Mouse (Mus musculus) monocyte, adult 5-6 weeks (primary cell): ENCODE data around the gene Cyb5d1. TPM values are rescaled to one million over a fixed set of nuclear protein-coding genes. Genes with fewer than 3 reads are reported as not detected.
A peak's percentile ranks its signal among the peaks of the same experiment; 100 is the strongest.
"Not testable (repeated sequence)": the region's sequence is repeated elsewhere in the genome, so short reads cannot be mapped to it uniquely, and the experiment has no call there.

ENCODE experiments used
- ATAC-seq: fragments of 153-309, 156-312 bp; replicated peaks from 2 replicates; pipeline ENCODE4 v1.8.0; 2017; ENCODE audit warnings: mild to moderate bottlenecking; ENCODE audit not compliant: low TSS enrichment, insufficient number of reproducible peaks, severe bottlenecking, poor library complexity, low FRiP score
- total RNA-seq: library from RNA; stranded (forward); fragments of 200-1000, 200-491, 200-594 nt; gene quantifications from 3 replicates; pipeline ENCODE4 v1.2.3, GENCODE M21; 2017

Cyb5d1 gene
- total RNA-seq, 1 experiment from 2014 or later = 19.2 TPM

DNA sequence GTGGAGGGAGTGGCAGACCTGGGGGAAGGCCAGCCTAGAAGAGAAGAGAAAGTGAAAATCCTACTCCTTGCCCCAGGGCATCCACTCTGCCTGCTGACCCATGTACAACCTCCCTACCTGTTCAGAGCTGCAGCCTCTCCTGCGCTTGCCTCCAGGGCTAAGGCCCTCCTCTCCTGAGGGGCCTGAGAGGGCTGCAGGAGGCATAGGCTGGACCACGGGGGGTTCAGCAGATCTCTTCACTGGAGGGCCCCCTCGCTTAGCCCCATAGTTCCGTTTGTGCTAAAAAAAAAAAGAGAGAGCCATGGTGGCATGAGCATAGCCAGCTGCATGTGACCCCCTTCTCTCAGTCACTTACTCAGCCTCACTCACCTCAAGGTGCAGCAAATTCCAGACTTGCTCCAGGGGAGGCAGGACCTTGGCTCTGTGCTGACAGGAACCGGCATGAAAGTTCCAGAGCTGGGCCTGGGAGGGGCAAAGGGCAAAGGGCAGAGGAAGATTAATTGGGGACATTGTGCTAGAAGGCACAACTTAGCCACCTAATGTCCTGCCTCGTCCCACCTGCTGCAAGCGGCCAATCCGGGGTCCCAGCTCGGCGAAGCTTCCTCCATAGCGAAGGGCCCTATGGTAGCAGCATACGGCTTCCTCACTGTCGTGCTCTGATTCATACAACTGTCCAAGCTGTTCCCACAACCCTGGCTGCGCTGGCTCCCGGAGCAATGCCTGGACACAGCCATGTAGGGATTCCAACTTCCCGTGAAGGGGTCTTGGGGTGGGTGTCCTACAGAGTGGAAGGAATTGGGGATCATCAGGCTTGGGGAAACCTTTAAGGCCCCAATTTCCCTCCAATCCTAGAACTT is 11.7 kb upstream of the Cyb5d1 start:
- ATAC-seq = no peak

DNA sequence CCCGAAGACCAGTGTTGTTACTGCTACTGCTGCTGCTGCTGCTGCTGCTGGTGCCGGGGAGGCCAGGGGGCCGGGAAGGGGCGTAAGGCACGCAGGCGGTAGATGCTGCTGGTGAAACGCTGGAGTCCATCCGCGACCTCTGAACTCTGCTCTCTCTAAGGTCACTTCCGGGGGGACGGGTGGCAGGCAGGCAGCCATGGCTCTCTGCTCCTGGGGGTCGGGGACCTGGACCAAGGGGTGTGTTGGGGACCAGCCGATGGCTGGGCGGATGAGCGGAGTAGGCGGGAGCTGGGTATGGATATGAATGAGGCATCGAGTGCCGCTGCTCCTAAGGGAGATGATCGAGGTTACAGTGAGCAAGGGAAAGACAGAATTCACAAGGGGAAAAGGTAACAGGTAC is 10.9 kb upstream of the Cyb5d1 start:
- ATAC-seq = no peak

DNA sequence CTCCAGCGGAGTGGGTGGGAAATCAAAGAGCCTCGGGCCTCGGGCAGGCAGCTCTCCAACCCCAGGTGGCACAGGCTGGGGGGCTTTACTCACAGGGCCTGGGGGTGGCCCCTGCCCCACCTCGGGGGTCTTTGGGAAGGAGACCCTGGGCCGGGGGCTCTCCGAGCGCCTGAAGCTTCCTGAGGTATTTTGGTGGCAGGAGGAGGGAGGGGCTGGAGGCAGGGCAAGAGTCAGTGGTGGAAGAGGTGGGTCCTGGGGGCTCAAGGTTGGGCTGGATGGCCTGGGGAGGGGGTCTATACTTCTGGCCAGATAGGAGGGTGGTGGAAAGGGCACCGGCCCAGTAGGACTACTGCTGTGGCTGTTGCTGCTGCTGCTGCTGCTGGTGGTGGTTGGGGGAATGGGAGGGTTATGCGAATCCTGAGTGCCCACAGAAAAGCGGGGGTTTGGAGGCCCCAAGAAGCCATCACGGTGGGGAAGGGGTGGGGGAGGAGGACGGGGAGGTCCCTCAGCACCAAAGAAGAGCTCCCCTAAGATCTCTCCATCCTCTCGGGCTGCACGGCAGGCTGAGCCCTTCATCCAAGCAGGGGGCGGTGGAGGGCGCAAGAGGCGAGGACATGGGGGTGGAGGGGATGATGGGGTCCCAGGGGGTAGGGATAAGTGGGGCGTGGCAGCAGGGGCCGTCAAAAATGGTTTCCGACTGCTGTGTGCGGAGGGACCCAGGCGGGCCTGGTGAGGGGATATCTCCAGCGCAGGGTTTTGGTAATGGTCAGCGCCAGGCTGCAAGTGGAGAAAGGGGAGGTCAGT is 10.2 kb upstream of the Cyb5d1 start:
- no peak for ATAC-seq

DNA sequence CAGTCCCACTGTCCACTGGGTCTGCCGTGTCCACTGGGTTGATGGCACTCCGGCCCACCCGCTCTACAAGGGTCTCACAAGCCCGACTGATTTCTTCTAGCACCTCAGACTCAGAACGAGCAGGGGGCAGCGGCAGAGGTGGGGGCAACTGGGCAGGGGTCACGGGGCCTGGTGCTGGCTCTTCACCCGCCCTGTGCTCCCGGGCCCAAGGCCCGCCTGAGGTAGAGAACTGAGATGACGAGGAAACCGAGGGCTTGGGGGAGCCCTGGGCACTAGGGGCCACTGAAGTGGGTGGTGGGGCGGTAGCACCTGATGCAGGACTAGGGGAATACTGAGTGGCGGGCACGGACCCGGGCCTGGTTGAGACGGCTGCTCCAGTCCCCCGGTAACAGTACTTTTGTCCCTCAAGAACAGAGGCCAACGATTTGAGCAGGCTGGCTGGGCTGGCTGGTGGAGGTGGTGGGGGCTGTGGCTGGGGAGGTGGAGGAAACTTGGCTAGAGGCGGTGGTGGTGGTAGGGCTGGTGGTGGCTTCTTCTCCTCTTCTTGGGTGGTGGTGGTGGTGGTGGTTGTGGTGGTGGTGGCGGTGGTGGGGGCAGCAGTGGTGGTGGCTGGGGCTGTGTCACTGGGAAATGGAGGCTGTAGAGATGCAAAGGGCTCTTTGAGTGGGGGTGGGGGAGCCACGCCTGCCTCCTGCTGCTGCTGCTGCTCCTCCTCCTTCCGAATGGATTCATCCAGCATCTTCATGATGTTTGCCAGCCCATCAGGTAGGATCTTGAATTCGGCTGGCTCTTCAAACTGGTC is 9.4 kb upstream of the Cyb5d1 start:
- no peak for ATAC-seq

DNA sequence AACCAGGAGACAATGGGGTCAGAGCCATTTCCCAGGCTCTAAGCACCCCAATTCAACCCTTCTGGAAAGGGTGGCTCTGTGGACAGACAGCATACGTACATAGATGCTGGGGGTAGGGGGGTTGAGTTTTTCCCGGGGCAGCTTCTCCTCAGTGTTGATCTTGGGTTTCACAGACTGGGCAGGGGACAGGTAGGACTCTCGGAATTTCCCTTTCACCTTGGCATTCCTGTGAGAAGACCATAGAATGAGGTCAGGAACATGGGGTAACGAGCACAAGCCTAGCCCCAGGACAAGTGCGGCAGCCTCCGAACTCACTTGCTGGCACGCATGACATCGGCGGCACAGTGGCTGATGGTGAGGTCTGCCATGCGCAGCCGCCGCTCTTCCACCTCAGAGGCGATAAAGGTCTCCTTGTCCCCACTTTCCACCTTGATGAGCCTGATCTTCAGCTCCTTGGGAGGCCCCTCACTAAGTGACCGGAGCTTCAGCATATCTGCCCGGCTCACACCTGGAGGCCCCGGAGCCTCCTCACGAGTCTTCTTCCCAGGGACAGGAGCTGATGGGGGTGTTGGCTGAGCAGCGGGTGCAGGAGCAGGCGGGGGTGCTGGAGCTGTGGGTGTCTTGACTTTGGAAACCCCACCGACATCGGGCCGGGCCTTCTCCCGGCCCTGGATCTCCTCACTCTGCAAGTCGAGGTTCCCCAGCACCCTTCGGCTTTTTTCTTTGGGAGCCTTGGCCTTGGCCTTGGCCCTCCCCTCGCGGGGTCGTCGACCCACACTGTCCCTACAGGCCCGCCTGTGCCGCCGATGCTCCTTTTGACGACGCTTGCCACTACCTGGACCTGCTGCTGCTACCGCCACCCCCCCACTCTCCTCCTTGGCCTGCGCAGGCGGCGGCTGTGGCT is 8.5 kb upstream of the Cyb5d1 start:
- no peak for ATAC-seq

DNA sequence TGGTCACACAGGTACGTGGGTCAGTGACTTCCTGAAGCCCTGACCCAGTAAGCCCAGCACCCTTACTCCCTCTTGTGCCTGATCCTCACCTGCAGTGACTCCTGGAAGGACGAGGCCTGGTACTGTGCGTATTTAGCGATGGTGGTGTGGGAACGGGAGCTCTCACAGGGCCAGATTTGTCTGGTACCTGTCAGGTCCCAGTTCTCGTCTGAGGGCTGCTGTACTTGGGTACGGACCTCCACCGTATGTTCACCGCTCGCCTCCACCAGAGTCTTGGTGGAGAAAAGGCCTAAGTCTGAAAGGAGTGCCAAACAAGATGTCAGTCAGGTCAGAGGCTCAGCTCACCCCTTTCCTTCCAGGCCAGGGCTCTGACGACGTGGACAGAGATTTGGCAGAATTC is 6.6 kb upstream of the Cyb5d1 start:
- no peak for ATAC-seq

DNA sequence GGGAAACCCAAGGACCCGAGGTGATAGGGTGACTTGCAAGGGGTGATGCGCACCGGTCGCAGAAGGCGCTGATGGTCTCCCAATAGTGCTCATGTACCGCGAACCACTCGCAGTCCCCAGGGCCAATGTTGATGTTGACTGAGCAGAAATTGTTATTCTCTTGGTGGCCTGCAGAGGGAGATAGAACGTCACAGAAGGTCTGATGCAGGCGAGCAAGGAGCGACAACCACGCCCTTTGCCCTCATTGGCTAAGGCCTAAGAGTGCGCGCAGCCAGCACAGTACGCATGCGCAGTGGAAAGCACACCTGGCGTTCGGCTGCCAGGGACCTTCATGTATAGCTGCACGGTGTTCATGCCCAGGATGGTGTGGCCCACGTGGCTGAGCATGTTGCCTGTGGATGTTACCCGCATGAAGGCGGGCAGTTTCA is 5.8 kb upstream of the Cyb5d1 start:
- ATAC-seq = peak; percentile 74

DNA sequence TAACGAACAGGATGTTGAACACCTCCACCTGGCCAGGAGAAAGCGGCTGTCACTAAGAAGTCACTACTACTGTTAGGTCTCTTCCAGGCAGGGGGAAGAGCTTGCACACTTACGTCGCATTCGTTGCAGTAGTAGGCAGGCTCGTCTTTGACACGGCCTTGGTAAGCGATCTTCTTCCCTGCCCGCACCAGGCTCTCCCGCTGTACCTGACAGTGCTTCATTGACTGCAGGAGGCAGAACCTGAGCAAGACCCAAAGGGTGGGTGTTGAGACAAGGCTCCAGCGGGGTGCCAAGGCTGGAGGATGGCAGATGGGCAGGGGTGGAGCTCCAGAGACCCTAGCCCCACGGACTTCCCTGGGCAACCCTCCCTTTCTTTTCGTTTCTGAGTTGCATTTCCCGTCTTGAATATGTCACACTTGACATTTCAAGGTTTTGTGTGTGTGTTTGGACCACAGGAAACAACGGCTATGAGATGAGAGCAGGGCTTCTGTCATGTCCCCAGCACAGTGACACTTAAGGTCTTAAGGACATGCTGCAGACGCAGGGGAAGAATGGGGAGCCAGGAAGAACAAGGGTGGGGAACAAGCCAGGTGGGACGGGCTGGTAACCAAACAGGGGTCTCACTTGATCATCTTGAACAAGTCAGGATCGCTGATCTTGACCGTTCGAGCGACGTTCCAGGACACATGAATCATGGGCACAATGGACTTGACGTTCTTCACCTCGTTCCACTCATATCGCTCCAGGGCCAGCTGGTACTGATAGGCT is 4.8 kb upstream of the Cyb5d1 start:
- no peak for ATAC-seq

DNA sequence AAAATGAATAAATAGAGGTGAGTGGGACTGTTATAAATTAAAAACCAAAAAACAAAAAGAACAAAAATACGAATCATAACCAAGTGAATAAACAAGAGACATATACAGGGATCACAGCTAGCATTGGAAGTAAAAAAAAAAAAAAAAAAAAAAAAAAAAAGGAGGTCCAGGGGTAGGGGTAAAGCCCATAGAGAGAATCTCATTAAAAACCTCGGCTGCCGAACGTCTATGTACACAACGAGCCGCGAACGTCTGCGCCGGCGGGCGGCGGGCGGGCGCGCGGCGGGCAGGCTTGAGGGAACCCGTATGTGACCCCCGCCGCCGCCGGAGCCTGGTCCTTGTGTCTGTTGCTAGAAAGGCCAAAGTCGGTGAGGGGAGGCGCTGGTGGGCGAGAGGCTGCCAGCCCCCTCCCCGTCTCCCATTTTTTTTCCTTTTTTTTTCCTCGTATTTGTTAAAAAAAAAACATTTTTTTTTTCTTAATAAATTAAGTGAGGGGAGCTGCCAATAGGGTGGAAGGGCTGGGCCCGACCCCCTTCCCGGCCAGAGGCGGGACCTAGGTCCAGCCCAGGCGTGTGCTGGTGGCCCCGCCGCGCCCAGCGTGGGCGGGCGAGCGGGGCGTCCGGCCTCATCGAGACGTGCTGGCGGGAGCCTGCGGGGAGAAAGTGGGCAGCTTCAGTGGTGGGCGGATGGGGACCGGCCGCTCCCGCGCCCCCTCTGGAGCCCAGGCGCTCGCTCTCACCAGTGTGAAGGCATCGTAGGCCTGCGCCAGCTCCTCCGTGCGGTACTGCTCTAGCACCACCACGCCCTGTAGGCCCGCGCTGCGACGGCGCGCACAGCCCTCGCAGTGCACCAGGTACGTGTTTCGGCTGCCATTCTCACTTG is 4.0 kb upstream of the Cyb5d1 start:
- ATAC-seq = no peak

DNA sequence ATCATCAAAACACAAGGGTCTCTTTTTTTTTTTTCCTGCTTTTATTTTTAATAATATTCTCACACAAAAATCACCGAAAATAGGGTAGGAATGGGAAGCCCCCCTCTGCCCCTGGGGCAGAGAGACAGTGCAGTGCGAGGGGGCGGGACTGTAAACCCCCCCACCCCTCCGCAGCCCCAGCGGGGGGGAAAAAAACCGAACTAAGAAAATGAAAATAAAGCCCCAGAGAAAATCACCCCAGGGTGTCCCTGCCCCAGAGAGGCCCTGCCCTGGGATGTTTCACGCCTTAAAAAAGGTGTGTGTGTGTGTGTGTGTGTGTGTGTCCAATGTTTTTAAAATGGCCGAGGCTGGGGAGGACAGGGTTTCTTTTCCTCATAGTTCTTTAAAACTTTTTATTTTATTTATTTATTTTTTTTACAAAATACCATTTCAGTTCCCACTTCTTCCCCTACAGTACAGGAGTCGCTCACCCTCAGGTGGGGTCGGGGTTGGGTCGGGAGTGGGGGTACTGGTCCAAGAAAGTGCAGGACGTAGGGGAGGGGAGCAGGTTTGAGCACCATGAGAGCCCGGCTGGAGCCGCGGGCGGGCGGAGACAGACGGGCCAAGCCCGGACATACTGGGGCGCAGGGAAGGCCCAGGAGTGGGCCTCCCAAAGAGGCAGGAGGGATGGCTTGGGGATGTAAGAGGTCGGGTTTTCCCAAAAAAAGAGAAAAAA is 3.2 kb upstream of the Cyb5d1 start:
- no peak for ATAC-seq

DNA sequence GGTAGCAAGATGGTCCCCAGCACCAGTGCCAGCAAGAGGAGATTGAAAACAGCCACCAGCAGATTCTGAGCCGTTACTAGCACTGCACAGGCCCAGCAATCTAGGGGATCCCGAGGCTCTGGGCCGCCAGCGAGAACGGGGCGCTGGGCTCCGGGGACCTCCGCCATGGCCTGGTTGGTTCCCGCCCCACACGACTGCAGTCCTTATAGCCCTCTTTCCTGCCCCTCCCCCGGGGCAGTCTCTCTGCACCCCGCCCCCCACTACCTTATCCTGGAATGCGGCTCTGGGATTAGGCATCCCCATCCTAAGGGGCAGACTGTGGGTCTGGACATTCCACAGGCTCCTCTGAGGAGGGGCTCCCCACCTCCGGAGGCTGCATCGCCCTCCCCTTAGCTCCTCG is 2.6 kb upstream of the Cyb5d1 start, which contains the start of gene Tmem88:
Gene Tmem88, minus strand, starts transcription at position 176 of the 400 bp plus-strand sequence.
- ATAC-seq = no peak

DNA sequence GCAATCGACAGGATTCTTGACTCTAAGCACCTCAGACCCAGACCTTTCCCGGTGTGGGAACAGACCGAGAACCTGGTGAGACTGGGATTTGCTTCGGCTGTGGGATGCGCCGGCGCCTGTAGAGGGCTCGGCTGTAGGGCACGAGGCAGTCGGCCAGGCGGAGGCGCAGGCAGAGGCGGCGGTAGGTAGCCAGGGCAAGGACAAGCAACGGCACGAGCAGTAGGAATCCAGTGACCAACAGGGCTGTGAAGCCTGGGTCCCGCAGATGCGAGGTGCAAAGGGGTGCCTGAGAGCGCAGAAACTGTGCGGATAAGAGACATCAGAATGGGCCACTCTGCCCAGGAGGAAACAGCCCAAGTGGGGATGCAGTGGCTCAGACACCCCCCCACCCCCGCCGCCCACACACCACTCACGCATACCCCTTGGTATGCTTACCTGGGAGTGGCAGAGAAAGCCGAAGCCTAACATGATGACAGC is 2.2 kb upstream of the Cyb5d1 start:
- no peak for ATAC-seq

DNA sequence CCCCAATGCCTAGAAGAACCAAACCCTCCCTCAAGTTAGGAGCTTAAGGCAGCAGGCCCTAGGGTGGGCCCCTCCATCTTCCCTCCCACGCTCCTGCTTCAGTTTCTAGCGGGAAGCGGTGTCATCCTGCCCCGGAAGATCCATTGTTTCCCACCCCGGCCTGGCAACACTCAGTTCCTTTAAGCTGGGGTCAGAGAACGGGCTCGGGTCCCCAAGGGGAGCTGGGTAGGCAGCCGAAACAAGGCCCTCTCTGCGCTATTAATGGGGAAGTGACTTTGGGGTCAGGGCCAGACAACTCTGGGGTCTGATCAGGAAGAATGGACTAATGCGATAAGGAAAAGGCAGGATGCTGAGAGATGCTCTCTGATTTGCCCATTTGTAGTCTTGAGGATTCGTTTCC is 1.3 kb upstream of the Cyb5d1 start:
- no peak for ATAC-seq

DNA sequence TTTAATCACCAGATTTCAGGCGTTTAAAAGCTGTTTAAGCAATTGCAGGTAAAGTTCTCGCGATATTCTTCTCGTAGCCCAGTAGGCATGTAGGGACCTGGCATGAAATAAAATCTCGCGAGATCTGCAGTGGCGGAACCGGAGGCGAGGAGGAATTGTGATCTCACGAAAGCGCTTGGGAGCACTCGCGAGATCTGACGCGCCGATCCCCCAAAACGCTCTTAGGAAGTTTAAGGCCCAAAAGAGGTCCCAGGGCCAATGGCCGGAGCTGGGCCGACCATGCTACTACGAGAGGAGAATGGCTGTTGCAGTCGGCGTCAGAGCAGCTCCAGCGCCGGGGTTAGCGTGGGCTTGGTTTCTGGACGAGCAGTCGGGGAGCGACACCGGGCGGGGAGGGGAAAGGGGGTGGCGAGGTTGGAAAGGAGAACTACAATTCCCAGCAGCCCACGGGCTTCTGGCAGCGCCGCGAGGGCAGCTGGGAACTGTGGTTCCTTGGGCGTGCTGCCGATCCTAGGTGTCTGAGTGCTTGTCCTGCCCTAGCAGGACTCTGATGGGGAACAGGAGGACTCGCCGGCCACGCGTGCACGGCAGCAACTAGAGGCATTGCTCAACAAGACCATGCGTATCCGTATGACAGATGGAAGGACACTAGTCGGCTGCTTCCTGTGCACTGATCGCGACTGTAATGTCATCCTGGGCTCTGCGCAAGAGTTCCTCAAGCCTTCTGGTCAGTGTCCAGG is 373 bp upstream of the Cyb5d1 start:
- peak; percentile 62 for ATAC-seq

DNA sequence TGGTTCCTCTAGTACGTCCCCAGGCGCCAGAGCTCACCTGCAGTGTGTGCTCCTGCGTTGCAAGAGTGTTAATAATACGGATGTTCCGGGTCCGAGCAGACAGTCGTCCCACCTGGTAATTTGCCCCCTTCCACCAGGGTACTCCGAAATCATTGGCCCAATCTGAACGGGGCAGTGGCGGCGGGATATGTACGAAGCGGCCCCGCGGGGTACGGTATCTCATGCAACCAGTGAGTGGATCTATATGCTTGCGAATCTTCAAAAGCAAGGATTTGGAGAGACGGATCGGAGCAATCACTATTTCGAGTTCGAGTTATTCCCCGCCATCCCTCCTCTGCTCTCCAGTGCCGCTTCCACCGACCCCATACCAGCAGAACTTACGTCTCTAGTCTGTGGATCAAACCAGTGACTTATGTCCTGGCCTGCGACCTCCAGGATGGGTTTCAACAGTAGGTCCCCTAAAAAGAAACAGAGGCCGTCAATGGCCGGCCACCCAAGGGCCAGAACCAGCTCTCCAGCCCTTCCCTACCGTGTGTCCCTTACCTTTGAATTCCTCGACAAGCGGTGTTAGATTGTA is 752 bp downstream of the Cyb5d1 start:
- not testable (repeated sequence) for ATAC-seq
